Mouse (Mus musculus) liver, embryonic 12.5 days (tissue): Measurements from ENCODE around the gene Clspn. TPM values are rescaled to one million over a fixed set of nuclear protein-coding genes. Genes with fewer than 3 reads are reported as not detected.

Experiments
- ATAC-seq: fragments of 200-750 bp; cut with Nextera tagmentation; 2 replicates; pipeline ENCODE4 v1.8.0; 2017; ENCODE audit warnings: moderate number of reproducible peaks, mild to moderate bottlenecking, moderate library complexity
- H3K27ac ChIP-seq: fragments of 300-500 bp; sonication (generic); 2 replicates; pipeline ENCODE4 v1.5.1; 2016; ENCODE audit warnings: mild to moderate bottlenecking
- H3K27me3 ChIP-seq: fragments of 300-500 bp; sonication (generic); replicated peaks from 2 replicates; pipeline ENCODE4 v1.6.1; 2016; ENCODE audit warnings: mild to moderate bottlenecking, moderate library complexity
- H3K36me3 ChIP-seq: fragments of 300-500 bp; sonication (generic); 2 replicates; pipeline ENCODE4 v1.6.1; 2016; ENCODE audit warnings: mild to moderate bottlenecking, moderate library complexity
- H3K4me1 ChIP-seq: fragments of 300-500 bp; sonication (generic); 2 replicates; pipeline ENCODE4 v1.6.1; 2016
- H3K4me2 ChIP-seq: fragments of 300-500 bp; sonication (generic); 2 replicates; pipeline ENCODE4 v1.6.1; 2016; ENCODE audit warnings: mild to moderate bottlenecking, moderate library complexity
- H3K4me3 ChIP-seq: fragments of 300-500 bp; sonication (generic); 2 replicates; pipeline ENCODE4 v1.5.1; 2016; ENCODE audit warnings: mild to moderate bottlenecking, moderate library complexity
- H3K9ac ChIP-seq: fragments of 300-500 bp; sonication (generic); 2 replicates; pipeline ENCODE4 v1.6.1; 2016; ENCODE audit warnings: mild to moderate bottlenecking, moderate library complexity
- H3K9me3 ChIP-seq: fragments of 300-500 bp; sonication (generic); replicated peaks from 2 replicates; pipeline ENCODE4 v1.6.1; 2016; ENCODE audit warnings: mild to moderate bottlenecking, moderate library complexity
- WGBS: fragments of 180-500 bp; shearing (Covaris S2); methylation state at CpG from one replicate; pipeline ENCODE4 v1.1.7; 2016; ENCODE audit not compliant: insufficient replicate concordance; 5-methylcytosine and 5-hydroxymethylcytosine counted together
- polyA plus RNA-seq: library from polyadenylated mRNA; unstranded; fragments of >200 nt; fragmentation: Nextera tagmentation; extraction: Ambion mirVana; gene quantifications from 2 replicates; pipeline ENCODE4 v1.2.1, GENCODE M21; 2016

Gene Clspn
- polyA plus RNA-seq, 1 experiment from 2014 or later, result 44.5 TPM

- H3K4me1 ChIP-seq, result no peaks in the 10 kb centered on the region
- H3K9me3 ChIP-seq, result 0 out of 2 replicates have a peak, but pooled peaks cover 6% of the 10 kb centered on the region
- H3K4me3 ChIP-seq, result no peak overlapping the region
- H3K36me3 ChIP-seq, result peaks cover 100% of the 10 kb centered on the region
- 92% methylated on average over 3 of the region's 3 CpGs for WGBS
- H3K27me3 ChIP-seq, result no peaks in the 10 kb centered on the region
- H3K4me2 ChIP-seq, result no peak overlapping the region
- ATAC-seq, result no peak
- H3K9ac ChIP-seq, result no peak overlapping the region
- no peak overlapping the region for H3K27ac ChIP-seq
Observed at GRCm38 (mm10) chr4:126569783-126570182, 13.0 kb downstream of the Clspn start.

- Histone ChIP-seq H3K36me3 (peaks cover 100% of the 10 kb centered on the region), H3K27me3 (no peaks in the 10 kb centered on the region), H3K9me3 (0 out of 2 replicates have a peak, but pooled peaks cover 6% of the 10 kb centered on the region), H3K4me1 (no peaks in the 10 kb centered on the region), H3K27ac (no peak overlapping the region), H3K4me3 (no peak overlapping the region), H3K9ac (no peak overlapping the region), H3K4me2 (no peak overlapping the region)
- no peak for ATAC-seq
- WGBS, result 92% methylated on average over 5 of the region's 5 CpGs
Observed at GRCm38 (mm10) chr4:126576281-126576680, 19.5 kb downstream of the Clspn start.

GRCm38 (mm10) chr4:126577920-126578319 lies 21.2 kb downstream of the Clspn start:
- no peak overlapping the region for H3K4me3 ChIP-seq
- 70% methylated on average over 3 of the region's 3 CpGs for WGBS

GRCm38 (mm10) chr4:126579077-126579476 lies 22.3 kb downstream of the Clspn start:
- no peak for ATAC-seq
- 80% methylated on average over 2 of the region's 2 CpGs for WGBS
- Histone ChIP-seq H3K4me2 (no peak overlapping the region), H3K4me1 (no peaks in the 10 kb centered on the region), H3K36me3 (peaks cover 100% of the 10 kb centered on the region), H3K27ac (no peak overlapping the region), H3K4me3 (no peak overlapping the region), H3K9me3 (0 out of 2 replicates have a peak, but pooled peaks cover 6% of the 10 kb centered on the region), H3K9ac (no peak overlapping the region), H3K27me3 (no peaks in the 10 kb centered on the region)

More at GRCm38 (mm10) chr4:126577920-126578319, 21.2 kb downstream of the Clspn start:
- H3K36me3 ChIP-seq, result peaks cover 100% of the 10 kb centered on the region
- H3K4me1 ChIP-seq, result no peaks in the 10 kb centered on the region
- no peak overlapping the region for H3K4me2 ChIP-seq
- H3K9me3 ChIP-seq, result 0 out of 2 replicates have a peak, but pooled peaks cover 6% of the 10 kb centered on the region
- no peak for ATAC-seq
- H3K27ac ChIP-seq, result no peak overlapping the region
- H3K27me3 ChIP-seq, result no peaks in the 10 kb centered on the region
- H3K9ac ChIP-seq, result no peak overlapping the region

- H3K4me1 ChIP-seq, result no peaks in the 10 kb centered on the region
- peaks cover 100% of the 10 kb centered on the region for H3K36me3 ChIP-seq
- H3K4me3 ChIP-seq, result no peak overlapping the region
- no peak overlapping the region for H3K9ac ChIP-seq
- 91% methylated on average over 13 of the region's 13 CpGs for WGBS
- no peaks in the 10 kb centered on the region for H3K27me3 ChIP-seq
- no peak overlapping the region for H3K27ac ChIP-seq
- peaks cover 3% of the 10 kb centered on the region; the same call in 1 of the 2 replicates for H3K9me3 ChIP-seq
- ATAC-seq, result no peak
- H3K4me2 ChIP-seq, result no peak overlapping the region
Observed at GRCm38 (mm10) chr4:126585739-126586138, 29.0 kb downstream of the Clspn start.

GRCm38 (mm10) chr4:126592039-126592438 lies 35.3 kb downstream of the Clspn start:
- no peak for ATAC-seq
- no peaks in the 10 kb centered on the region for H3K27me3 ChIP-seq
- H3K9ac ChIP-seq, result no peak overlapping the region

GRCm38 (mm10) chr4:126599971-126600754 lies 43.4 kb downstream of the Clspn start:
- Histone ChIP-seq H3K4me3 (no peak overlapping the region), H3K4me2 (no peak overlapping the region), H3K9me3 (no peaks in the 10 kb centered on the region), H3K9ac (no peak overlapping the region), H3K4me1 (no peaks in the 10 kb centered on the region), H3K27me3 (peaks cover 7% of the 10 kb centered on the region; the same call in 1 of the 2 replicates), H3K27ac (no peak overlapping the region), H3K36me3 (peaks cover 2% of the 10 kb centered on the region)
- no peak for ATAC-seq
- WGBS, result 27% methylated on average over 8 of the region's 8 CpGs

More at GRCm38 (mm10) chr4:126592039-126592438, 35.3 kb downstream of the Clspn start:
- H3K9me3 ChIP-seq, result no peaks in the 10 kb centered on the region; the same call in 1 of the 2 replicates
- H3K27ac ChIP-seq, result no peak overlapping the region
- H3K4me3 ChIP-seq, result no peak overlapping the region
- 78% methylated on average over 6 of the region's 6 CpGs for WGBS
- H3K4me1 ChIP-seq, result no peaks in the 10 kb centered on the region
- H3K4me2 ChIP-seq, result no peak overlapping the region
- peaks cover 83% of the 10 kb centered on the region for H3K36me3 ChIP-seq

- H3K9me3 ChIP-seq, result no peaks in the 10 kb centered on the region
- H3K27ac ChIP-seq, result no peak overlapping the region
- ATAC-seq, result no peak
- peaks cover 7% of the 10 kb centered on the region; the same call in 1 of the 2 replicates for H3K27me3 ChIP-seq
- 0 out of 2 replicates have a peak overlapping the region, but pooled peaks have one; percentile 12 for H3K4me2 ChIP-seq
- H3K36me3 ChIP-seq, result no peaks in the 10 kb centered on the region
- no peak overlapping the region for H3K9ac ChIP-seq
- H3K4me1 ChIP-seq, result no peaks in the 10 kb centered on the region
- 39% methylated on average over 18 of the region's 22 CpGs for WGBS
- H3K4me3 ChIP-seq, result no peak overlapping the region
Observed at GRCm38 (mm10) chr4:126601597-126602444, 45.1 kb downstream of the Clspn start.

- Histone ChIP-seq H3K9ac (no peak overlapping the region), H3K4me1 (no peaks in the 10 kb centered on the region), H3K4me2 (0 out of 2 replicates have a peak overlapping the region, but pooled peaks have one; percentile 12), H3K36me3 (no peaks in the 10 kb centered on the region), H3K9me3 (no peaks in the 10 kb centered on the region), H3K27me3 (peaks cover 7% of the 10 kb centered on the region; the same call in 1 of the 2 replicates), H3K4me3 (no peak overlapping the region), H3K27ac (no peak overlapping the region)
- WGBS, result 17% methylated on average over 6 of the region's 6 CpGs
- ATAC-seq, result no peak
Observed at GRCm38 (mm10) chr4:126602445-126602762, 45.7 kb downstream of the Clspn start.

GRCm38 (mm10) chr4:126604141-126604540 lies 47.4 kb downstream of the Clspn start:
- 73% methylated on average over 2 of the region's 2 CpGs for WGBS
- Histone ChIP-seq H3K4me1 (no peaks in the 10 kb centered on the region), H3K4me2 (no peak overlapping the region), H3K27ac (no peak overlapping the region), H3K9me3 (no peaks in the 10 kb centered on the region), H3K9ac (no peak overlapping the region), H3K27me3 (peaks cover 12% of the 10 kb centered on the region; the same call in 1 of the 2 replicates), H3K36me3 (no peaks in the 10 kb centered on the region), H3K4me3 (no peak overlapping the region)
- no peak for ATAC-seq

- Histone ChIP-seq H3K36me3 (no peaks in the 10 kb centered on the region), H3K4me3 (no peak overlapping the region), H3K4me1 (peaks cover 4% of the 10 kb centered on the region; the same call in 1 of the 2 replicates), H3K4me2 (no peak overlapping the region), H3K9me3 (no peaks in the 10 kb centered on the region), H3K9ac (no peak overlapping the region), H3K27ac (no peak overlapping the region), H3K27me3 (peaks cover 25% of the 10 kb centered on the region)
- no peak for ATAC-seq
- 65% methylated on average over 4 of the region's 4 CpGs for WGBS
Observed at GRCm38 (mm10) chr4:126605751-126606150, 49.0 kb downstream of the Clspn start.
